Mouse (Mus musculus): ENCODE results near the gene Stra6.

GRCm38 (mm10) chr9:58086203-58086602 is 22.6 kb downstream of the Stra6 start:
- TF ChIP-seq CTCF (IDR thresholded peaks at IDR 0.05; ENCODE audit: low read depth) (no peak), EP300 (IDR thresholded peaks at IDR 0.05; ENCODE audit: low read depth) (no peak)

Measured in liver, embryonic 14.5 days (tissue).